Mouse (Mus musculus) adrenal gland, adult 18-20 months (tissue): ENCODE measurements at regions not wholly inside any gene's neighbourhood (a gene's known extent, or its start where the extent isn't known, plus 50 kb on each side); places are given as distances from the start of the nearest gene placed in this dataset.
A peak's percentile ranks its signal among the peaks of the same experiment; 100 is the strongest.

Experiments used
- DNase-seq, 2 experiments: peaks; one replicate each; pipeline ENCODE4 v3.0.0; 2021 to 2022; ENCODE audit warnings: low spot score in 2 of 2

- no peak for DNase-seq
Observed at GRCm38 (mm10) chr17:45868539-45868938, 134.9 kb upstream of the 1600014C23Rik start.

DNA sequence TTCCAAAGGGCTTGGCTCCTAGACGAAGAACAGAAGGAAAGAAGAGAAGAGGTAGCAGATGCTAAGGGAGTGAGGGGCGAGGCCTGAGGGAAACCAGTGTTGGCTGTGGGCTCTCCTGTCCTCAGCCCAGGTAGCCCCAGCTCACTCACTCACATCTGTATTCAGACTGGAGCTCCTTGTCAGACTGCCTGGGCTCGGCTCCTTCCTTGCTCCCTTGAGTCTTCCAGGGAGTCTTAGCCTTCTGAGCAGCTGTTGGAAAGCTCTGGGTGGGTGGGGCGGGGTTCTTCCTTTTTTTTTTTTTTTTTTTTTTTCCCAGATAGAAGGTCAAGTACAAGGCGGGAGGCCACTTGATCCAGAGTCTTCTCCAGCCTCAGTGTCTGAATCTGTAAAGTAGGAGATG is 134.1 kb upstream of the 1600014C23Rik start:
- DNase-seq, result no peak

DNA sequence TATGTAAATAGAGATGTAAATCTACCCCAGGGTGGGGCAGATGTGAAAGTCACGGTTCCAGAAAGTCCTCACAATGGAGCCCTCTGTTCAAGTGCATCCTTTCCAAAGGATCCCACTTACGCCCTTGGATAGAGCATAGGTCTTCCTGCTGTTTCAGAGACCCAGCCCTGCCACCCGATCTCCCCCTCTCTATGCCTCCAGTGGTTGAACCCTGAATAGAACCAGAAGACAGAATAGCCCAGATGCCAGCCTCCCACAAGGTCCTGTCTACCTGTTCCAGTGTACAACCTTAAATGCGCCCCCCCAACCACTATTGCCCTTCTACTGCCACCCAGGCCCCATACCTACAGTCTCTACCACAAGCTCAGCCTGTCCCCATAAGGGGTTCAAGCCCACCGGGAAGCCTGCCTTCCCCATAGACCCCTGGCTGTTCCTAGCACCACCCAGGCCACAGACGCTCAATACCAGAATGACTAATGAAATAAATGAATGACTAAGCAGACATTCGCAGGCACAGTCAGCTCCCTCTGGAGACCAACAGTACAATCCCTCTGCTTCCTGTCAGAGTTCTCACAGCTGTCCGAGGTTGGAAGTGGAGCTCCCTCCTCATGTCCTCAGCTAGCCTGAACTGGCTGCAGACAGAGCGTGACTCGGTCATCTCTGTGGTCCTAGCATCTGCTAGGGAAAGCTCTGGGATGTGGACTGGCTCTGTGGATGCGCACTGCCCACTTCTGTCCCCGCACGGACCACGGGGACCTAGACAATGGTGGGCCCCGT is 133.4 kb upstream of the 1600014C23Rik start:
- DNase-seq, result no peak

GRCm38 (mm10) chr17:45866346-45866745 is 132.7 kb upstream of the 1600014C23Rik start:
- DNase-seq, result no peak

DNA sequence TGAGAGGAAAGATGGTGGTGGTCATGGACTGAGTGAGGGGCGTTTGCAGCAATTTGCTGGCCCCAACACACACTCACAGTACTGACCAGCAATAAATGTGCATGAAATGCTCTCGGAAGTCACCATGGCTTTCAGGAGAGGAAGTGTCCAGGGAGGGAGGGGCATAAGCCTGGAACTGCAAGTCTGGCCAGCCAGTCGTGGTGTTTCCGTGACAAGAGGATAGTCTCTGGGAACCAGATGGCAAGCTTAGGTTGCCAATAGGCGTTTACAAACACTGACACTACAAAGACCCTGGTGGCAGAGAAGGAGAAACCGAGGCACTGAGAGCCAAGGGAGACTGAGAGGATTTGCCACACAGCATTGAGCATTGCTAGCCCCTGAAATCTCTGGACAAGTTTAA is 132.3 kb upstream of the 1600014C23Rik start:
- no peak for DNase-seq

- no peak for DNase-seq
Observed at GRCm38 (mm10) chr17:45863471-45864205, 130.0 kb upstream of the 1600014C23Rik start.

DNA sequence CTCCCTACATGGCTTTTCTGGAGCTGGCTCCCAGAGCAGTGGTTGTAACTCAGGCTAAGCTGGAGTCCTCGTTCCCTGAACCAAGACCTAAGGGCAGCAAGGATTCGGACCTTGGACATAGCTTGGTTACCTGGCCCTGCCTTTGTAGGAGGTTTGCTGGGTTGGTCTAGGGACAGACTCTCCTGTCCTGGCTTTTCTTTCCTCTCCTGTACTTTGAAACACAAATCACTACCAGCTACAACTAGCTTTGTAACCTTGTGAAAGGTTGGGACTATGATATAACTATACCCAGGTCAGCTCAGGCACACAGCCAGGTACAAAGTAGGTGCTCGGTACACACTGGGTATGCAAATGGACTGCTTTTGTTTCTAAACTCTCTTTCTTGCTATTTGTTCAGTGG is 129.4 kb upstream of the 1600014C23Rik start:
- no peak for DNase-seq

GRCm38 (mm10) chr17:45859441-45859840 is 125.8 kb upstream of the 1600014C23Rik start:
- DNase-seq, result no peak

GRCm38 (mm10) chr17:45853931-45854653 is 120.4 kb upstream of the 1600014C23Rik start:
- DNase-seq, result no peak

DNA sequence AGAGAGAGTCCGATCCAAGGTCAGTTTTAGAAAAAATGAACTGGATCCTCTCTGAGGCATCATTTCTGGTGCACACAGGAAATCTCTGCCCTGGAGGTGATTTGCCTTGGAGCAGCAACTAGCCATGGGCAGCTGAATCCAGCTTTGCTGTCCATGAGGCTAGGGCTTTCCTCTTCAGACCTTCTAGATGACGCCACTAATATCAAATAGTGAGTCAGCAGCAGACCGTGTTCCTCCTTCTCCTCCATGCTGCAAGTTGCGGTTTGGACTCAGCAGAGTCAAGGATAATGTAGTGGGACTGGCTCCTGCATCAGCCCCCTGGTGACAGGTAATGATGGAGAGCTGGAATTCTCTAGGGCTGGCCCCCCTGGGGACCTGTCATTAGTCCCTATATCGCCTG is 118.8 kb upstream of the 1600014C23Rik start:
- no peak for DNase-seq

- DNase-seq, result no peak
Observed at GRCm38 (mm10) chr17:45851723-45852396, 118.2 kb upstream of the 1600014C23Rik start.

- DNase-seq, result no peak
Observed at GRCm38 (mm10) chr17:45850976-45851375, 117.3 kb upstream of the 1600014C23Rik start.

- DNase-seq, result no peak
Observed at GRCm38 (mm10) chr17:45850174-45850573, 116.5 kb upstream of the 1600014C23Rik start.

- DNase-seq, result peak; percentile 63 to 65
Observed at GRCm38 (mm10) chr17:45848605-45849004, 115.0 kb upstream of the 1600014C23Rik start.

DNA sequence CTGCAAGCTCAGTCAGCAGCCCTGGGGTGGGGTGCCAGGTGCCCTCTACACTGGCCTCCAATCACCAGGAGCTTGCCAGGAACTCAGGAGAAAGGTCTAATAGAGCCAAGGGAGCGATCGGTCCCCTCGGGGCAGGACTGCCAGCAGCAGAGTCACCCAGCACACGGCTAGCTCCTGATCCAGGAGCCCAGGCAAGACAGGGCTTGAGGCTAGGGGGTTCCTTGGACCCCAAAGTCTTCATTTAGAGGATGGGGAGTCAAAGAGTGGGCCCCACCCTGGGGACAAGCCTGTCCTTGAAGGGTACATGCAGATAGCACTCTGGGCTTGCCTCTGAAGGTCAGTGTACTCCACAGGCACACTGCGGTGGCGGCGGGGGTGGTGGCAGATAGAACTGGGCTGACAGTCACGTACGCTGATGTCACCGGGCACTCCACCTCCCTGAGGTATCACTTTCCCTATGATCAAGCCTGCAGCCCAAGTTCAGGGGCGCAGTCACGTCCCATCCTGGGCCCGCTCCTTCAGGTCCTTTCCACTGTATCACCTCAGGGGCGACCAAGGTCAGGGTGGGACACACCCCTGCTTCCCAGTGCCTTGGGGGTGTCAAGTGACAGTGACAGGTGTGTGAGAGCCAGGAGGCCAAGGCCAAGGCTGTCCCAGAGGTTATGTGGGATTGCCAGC is 114.2 kb upstream of the 1600014C23Rik start:
- DNase-seq, result peak; percentile 48 to 55

GRCm38 (mm10) chr17:45845832-45846231 is 112.2 kb upstream of the 1600014C23Rik start:
- no peak for DNase-seq

- no peak for DNase-seq
Observed at GRCm38 (mm10) chr17:45836731-45837130, 103.1 kb upstream of the 1600014C23Rik start.

- DNase-seq, result no peak
Observed at GRCm38 (mm10) chr17:45836253-45836652, 102.6 kb upstream of the 1600014C23Rik start.

DNA sequence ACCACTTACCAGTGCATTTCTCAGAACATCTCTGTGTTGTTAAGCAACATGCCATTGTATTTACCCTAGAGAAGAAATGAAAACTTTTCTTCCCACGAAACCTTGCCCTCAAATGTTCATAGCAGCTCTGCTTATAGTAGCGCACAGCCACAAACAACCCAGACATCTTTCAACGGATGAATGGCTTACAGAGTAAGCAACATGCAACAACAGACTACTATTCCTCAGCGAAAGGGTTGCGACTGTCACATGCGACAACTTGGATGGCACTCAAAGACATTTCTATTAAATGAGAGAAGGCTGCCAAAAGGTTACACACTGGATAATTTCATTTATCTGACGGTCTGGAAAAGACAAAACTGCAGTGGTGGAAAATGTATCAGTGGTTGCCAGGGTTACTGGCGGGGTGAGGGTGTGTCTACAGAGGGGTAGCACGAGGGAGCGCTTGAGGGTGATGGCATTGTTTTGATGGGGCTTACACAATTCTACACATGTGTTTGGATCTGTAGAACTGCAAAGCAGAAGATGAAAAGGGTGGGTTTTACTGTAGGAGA is 101.0 kb upstream of the 1600014C23Rik start:
- DNase-seq, result no peak

DNA sequence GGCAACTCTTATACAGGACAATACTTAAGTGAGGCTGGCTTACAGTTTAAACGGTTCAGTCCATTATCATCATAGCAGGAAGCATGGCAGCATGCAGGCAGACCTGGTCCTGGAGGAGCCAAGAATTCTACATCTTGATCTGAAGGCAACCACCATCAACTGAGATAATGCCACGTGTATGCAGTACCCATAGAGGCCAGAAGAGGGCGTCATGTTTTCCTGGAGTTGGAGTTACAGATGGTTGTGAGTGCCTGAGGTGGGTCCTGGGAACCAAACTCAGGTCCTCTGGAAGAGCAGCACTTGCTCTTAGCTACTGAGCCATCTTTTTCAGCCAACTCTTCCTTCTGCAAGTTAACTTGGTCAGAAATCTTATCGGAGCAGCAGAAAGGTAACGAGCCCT is 96.7 kb upstream of the 1600014C23Rik start:
- no peak for DNase-seq
